Mouse (Mus musculus) G1E (cell line): Measurements from ENCODE around the gene Frmd6. TPM values are rescaled to one million over a fixed set of nuclear protein-coding genes. Genes with fewer than 3 reads are reported as not detected.

Experiments used
- ATAC-seq: 2 replicates; pipeline ENCODE4 v1.8.0; 2016; ENCODE audit warnings: mild to moderate bottlenecking; ENCODE audit not compliant: insufficient number of reproducible peaks, poor library complexity, low FRiP score, severe bottlenecking; ENCODE audit errors: extremely low read depth
- DNase-seq: peaks from one replicate; pipeline ENCODE4 v3.0.0; 2012; ENCODE audit warnings: low spot score
- H3K27me3 ChIP-seq: 2 replicates; pipeline ENCODE4 v1.6.1; 2012; ENCODE audit warnings: mild to moderate bottlenecking, low read length, inconsistent platforms; ENCODE audit not compliant: insufficient read depth
- H3K36me3 ChIP-seq: replicated peaks from 2 replicates; pipeline ENCODE3; 2012; ENCODE audit warnings: mild to moderate bottlenecking, inconsistent platforms
- H3K4me1 ChIP-seq: 2 replicates; pipeline ENCODE4 v1.6.1; 2012; ENCODE audit warnings: low read depth, low read length, inconsistent platforms, mixed read lengths; ENCODE audit not compliant: insufficient read depth
- H3K4me3 ChIP-seq: 2 replicates; pipeline ENCODE4 v1.5.1; 2012; ENCODE audit warnings: low read depth, mild to moderate bottlenecking, inconsistent platforms, low read length, moderate library complexity, mixed read lengths
- H3K9me3 ChIP-seq: replicated peaks from 2 replicates; pipeline ENCODE4 v1.6.1; 2012; ENCODE audit warnings: inconsistent platforms
- CTCF ChIP-seq: IDR thresholded peaks from 2 replicates; pipeline ENCODE4 v1.5.1; 2012; ENCODE audit warnings: low read depth, low read length, inconsistent platforms, mixed read lengths
- GATA1 ChIP-seq: IDR thresholded peaks from 2 replicates; pipeline ENCODE4 v1.6.1; 2012; ENCODE audit warnings: borderline replicate concordance, low read length, inconsistent platforms, mixed read lengths
- GATA2 ChIP-seq: IDR thresholded peaks from 2 replicates; pipeline ENCODE4 v1.6.1; 2012; ENCODE audit warnings: low read depth, low read length, inconsistent platforms, borderline replicate concordance
- POLR2AphosphoS5 ChIP-seq: IDR thresholded peaks from 2 replicates; pipeline ENCODE4 v1.6.1; 2012; ENCODE audit warnings: low read depth, low read length, inconsistent platforms; ENCODE audit not compliant: insufficient replicate concordance
- TAL1 ChIP-seq: conservative IDR thresholded peaks from 2 replicates; pipeline ENCODE4 v1.6.1; 2012; ENCODE audit warnings: low read depth, low read length, inconsistent platforms, mixed read lengths
- polyA plus RNA-seq: library from polyadenylated mRNA; stranded (reverse); fragments of >175 nt; gene quantifications from 2 replicates; pipeline ENCODE4 v1.2.3, GENCODE M21; 2012
- total RNA-seq, 2 experiments: library from RNA; stranded (forward) in 1 of 2; stranded (reverse) in 1 of 2; fragments of 200-1000 nt in 1 of 2; fragments of >200 nt in 1 of 2; fragmentation: Nextera tagmentation in 1 of 2; gene quantifications; 2 replicates each; pipeline ENCODE4 v1.2.3; 2014 to 2017

Frmd6 gene
- total and polyA plus RNA-seq, 3 experiments, result 6.0 to 14.8 (median 9.0) TPM

GRCm38 (mm10) chr12:70897434-70897833 is 72.1 kb downstream of the Frmd6 start:
- H3K9me3 ChIP-seq, result no peaks in the 10 kb centered on the region
- no peaks in the 10 kb centered on the region for H3K27me3 ChIP-seq
- H3K4me1 ChIP-seq, result no peaks in the 10 kb centered on the region
- DNase-seq, result no peak
- peaks cover 66% of the 10 kb centered on the region for H3K36me3 ChIP-seq
- no peak overlapping the region for H3K4me3 ChIP-seq
- ATAC-seq, result no peak
- TF ChIP-seq TAL1 (no peak), GATA2 (no peak), POLR2AphosphoS5 (no peak), CTCF (no peak), GATA1 (no peak)

GRCm38 (mm10) chr12:70898450-70898849 is 73.1 kb downstream of the Frmd6 start:
- Histone ChIP-seq H3K36me3 (peaks cover 61% of the 10 kb centered on the region), H3K4me1 (no peaks in the 10 kb centered on the region), H3K9me3 (no peaks in the 10 kb centered on the region), H3K4me3 (no peak overlapping the region), H3K27me3 (no peaks in the 10 kb centered on the region)
- ATAC-seq (no peak), DNase-seq (no peak)
- no peak for TF ChIP-seq POLR2AphosphoS5
- TF ChIP-seq TAL1, result no peak
- TF ChIP-seq GATA2, result no peak
- TF ChIP-seq CTCF, result no peak
- no peak for TF ChIP-seq GATA1

- DNase-seq, result no peak
- Histone ChIP-seq H3K9me3 (no peaks in the 10 kb centered on the region), H3K27me3 (no peaks in the 10 kb centered on the region; the same call in 1 of the 2 replicates), H3K36me3 (peaks cover 11% of the 10 kb centered on the region), H3K4me1 (no peaks in the 10 kb centered on the region), H3K4me3 (no peak overlapping the region)
- TF ChIP-seq GATA1, result no peak
- no peak for TF ChIP-seq TAL1
- TF ChIP-seq POLR2AphosphoS5, result no peak
- TF ChIP-seq GATA2, result no peak
- no peak for TF ChIP-seq CTCF
- no peak for ATAC-seq
Measured at GRCm38 (mm10) chr12:70904471-70904870, 79.2 kb downstream of the Frmd6 start.

GRCm38 (mm10) chr12:70906867-70907266 is 81.6 kb downstream of the Frmd6 start:
- Histone ChIP-seq H3K36me3 (peaks cover 7% of the 10 kb centered on the region), H3K4me3 (no peak overlapping the region), H3K4me1 (peaks cover 10% of the 10 kb centered on the region), H3K27me3 (peaks cover under 1% of the 10 kb centered on the region), H3K9me3 (no peaks in the 10 kb centered on the region)
- no peak for ATAC-seq
- DNase-seq, result no peak
- TF ChIP-seq CTCF (no peak), GATA1 (no peak), POLR2AphosphoS5 (no peak), TAL1 (no peak), GATA2 (no peak)

- no peaks in the 10 kb centered on the region for H3K9me3 ChIP-seq
- no peak overlapping the region for H3K4me3 ChIP-seq
- H3K36me3 ChIP-seq, result peaks cover 4% of the 10 kb centered on the region
- TF ChIP-seq CTCF, result no peak
- TF ChIP-seq GATA2, result no peak
- TF ChIP-seq TAL1, result no peak
- no peak for TF ChIP-seq GATA1
- TF ChIP-seq POLR2AphosphoS5, result no peak
- peaks cover 3% of the 10 kb centered on the region for H3K27me3 ChIP-seq
- DNase-seq, result no peak
- no peak for ATAC-seq
- H3K4me1 ChIP-seq, result peaks cover 13% of the 10 kb centered on the region
Measured at GRCm38 (mm10) chr12:70907651-70908050, 82.3 kb downstream of the Frmd6 start.

GRCm38 (mm10) chr12:70908076-70908475 is 82.8 kb downstream of the Frmd6 start:
- H3K36me3 ChIP-seq, result peaks cover 4% of the 10 kb centered on the region
- no peak for TF ChIP-seq CTCF
- TF ChIP-seq GATA1, result no peak
- TF ChIP-seq POLR2AphosphoS5, result no peak
- TF ChIP-seq GATA2, result no peak
- TF ChIP-seq TAL1, result no peak
- H3K9me3 ChIP-seq, result no peaks in the 10 kb centered on the region
- no peak overlapping the region for H3K4me3 ChIP-seq
- peaks cover 16% of the 10 kb centered on the region for H3K4me1 ChIP-seq
- no peak for DNase-seq
- peaks cover 3% of the 10 kb centered on the region for H3K27me3 ChIP-seq
- ATAC-seq, result no peak

GRCm38 (mm10) chr12:70910241-70910720 is 85.0 kb downstream of the Frmd6 start:
- no peaks in the 10 kb centered on the region for H3K9me3 ChIP-seq
- no peaks in the 10 kb centered on the region for H3K36me3 ChIP-seq
- H3K4me3 ChIP-seq, result no peak overlapping the region
- no peak for TF ChIP-seq GATA1
- TF ChIP-seq CTCF, result peak; percentile 93
- H3K27me3 ChIP-seq, result peaks cover 8% of the 10 kb centered on the region
- ATAC-seq, result peak; percentile 40; the same call in 1 of the 2 replicates
- H3K4me1 ChIP-seq, result peaks cover 26% of the 10 kb centered on the region
- DNase-seq, result peak; percentile 45
